8 mouse cellular contexts compared by ENCODE assay signal in genomic region chr8:85071514-85072281, GRCm38 (mm10). TPM values are rescaled to one million over a fixed set of nuclear protein-coding genes. Genes with fewer than 3 reads are reported as not detected.
DNase-seq lines count a peak whose midpoint lies in the region; ATAC-seq and TF ChIP-seq lines count a peak whose summit lies in the region.

Gene Dhps (plus strand): TSS chr8:85071757.

- H3K4me2 ChIP-seq in embryonic facial prominence, embryonic 15.5 days (replicated peaks) = peak within 1 kb of the TSS; percentile 80
- H3K4me2 ChIP-seq in kidney, embryonic 15.5 days = peak within 1 kb of the TSS; percentile 78

- H3K27me3 ChIP-seq in embryonic facial prominence, embryonic 15.5 days = no peaks in the 10 kb centered on the region
- no peaks in the 10 kb centered on the region for H3K27me3 ChIP-seq in kidney, embryonic 15.5 days

- no peaks in the 10 kb centered on the region; the same call in 1 of the 2 replicates for H3K4me1 ChIP-seq in bone marrow, adult 2 months (ENCODE audit: control insufficient read depth, insufficient read depth, low read length)
- peaks cover 10% of the 10 kb centered on the region; the same call in 1 of the 2 replicates for H3K4me1 ChIP-seq in embryonic facial prominence, embryonic 15.5 days
- peaks cover 21% of the 10 kb centered on the region for H3K4me1 ChIP-seq in kidney, embryonic 15.5 days

- TF ChIP-seq POLR2A in bone marrow, adult 2 months (IDR thresholded peaks at IDR 0.05; ENCODE audit: borderline replicate concordance, control insufficient read depth, low read depth, low read length) = peak; percentile 56; the same call in 1 of the 2 replicates

- peak; percentile 93 for DNase-seq in 416B (ENCODE audit: low read depth)
- DNase-seq in heart, adult 9 months (ENCODE audit: low spot score in 2 of 2) = peak; percentile 86 to 91
- DNase-seq in liver = peak; percentile 92
- DNase-seq in spleen, postnatal 4 days (ENCODE audit: low spot score in 2 of 2) = peak; percentile 89 to 93

- no peak; the same call in 1 of the 2 replicates for TF ChIP-seq CTCF in bone marrow, adult 2 months (IDR thresholded peaks at IDR 0.05; ENCODE audit: control insufficient read depth, insufficient read depth, low read length)

- H3K4me3 ChIP-seq in bone marrow, adult 2 months (replicated peaks; ENCODE audit: control insufficient read depth, low read depth, low read length) = peak within 1 kb of the TSS; percentile 95
- H3K4me3 ChIP-seq in embryonic facial prominence, embryonic 15.5 days (replicated peaks) = peak within 1 kb of the TSS; percentile 98
- peak within 1 kb of the TSS; percentile 89 for H3K4me3 ChIP-seq in kidney, embryonic 15.5 days (replicated peaks)

- peak within 1 kb of the TSS; percentile 91 for H3K9ac ChIP-seq in embryonic facial prominence, embryonic 15.5 days
- H3K9ac ChIP-seq in kidney, embryonic 15.5 days = peak within 1 kb of the TSS; percentile 87

- under 1% methylated on average over 68 of the region's 68 CpGs for WGBS in bone marrow, adult 2 months
- WGBS in embryonic facial prominence, embryonic 15.5 days = under 1% methylated on average over 68 of the region's 68 CpGs
- under 1% methylated on average over 68 of the region's 68 CpGs for WGBS in kidney, embryonic 15.5 days

- peak within 1 kb of the TSS; percentile 94 for H3K27ac ChIP-seq in bone marrow, adult 2 months (ENCODE audit: control insufficient read depth, insufficient read depth, low read depth, low read length, poor library complexity)
- H3K27ac ChIP-seq in embryonic facial prominence, embryonic 15.5 days (replicated peaks) = peak within 1 kb of the TSS; percentile 97
- peak within 1 kb of the TSS; percentile 99 for H3K27ac ChIP-seq in kidney, embryonic 15.5 days

- peak; percentile 87 for ATAC-seq in embryonic facial prominence, embryonic 15.5 days (ENCODE audit: insufficient number of reproducible peaks, low FRiP score, low TSS enrichment, low read depth)
- peak; percentile 91 for ATAC-seq in kidney, embryonic 15.5 days (replicated peaks; ENCODE audit: low FRiP score)
- peak; percentile 82 for ATAC-seq in monocyte, adult 5-6 weeks (replicated peaks; ENCODE audit: insufficient number of reproducible peaks, low FRiP score, low TSS enrichment, poor library complexity, severe bottlenecking)

- peaks cover 46% of the 10 kb centered on the region for H3K36me3 ChIP-seq in embryonic facial prominence, embryonic 15.5 days
- peaks cover 47% of the 10 kb centered on the region for H3K36me3 ChIP-seq in kidney, embryonic 15.5 days

- no peaks in the 10 kb centered on the region for H3K9me3 ChIP-seq in embryonic facial prominence, embryonic 15.5 days (replicated peaks)
- no peaks in the 10 kb centered on the region for H3K9me3 ChIP-seq in kidney, embryonic 15.5 days (replicated peaks)

RNA-seq across cellular contexts. Expression of gene Dhps, which starts in this region (rescaled TPM):
- polyA plus RNA-seq in bone marrow, adult 2 months (2011; ENCODE audit: insufficient read depth, insufficient read length, low replicate concordance, missing spikeins) = 31.0 and 39.6 TPM in 2 replicates
- 53.0 and 57.9 TPM in 2 replicates for polyA plus RNA-seq in embryonic facial prominence, embryonic 15.5 days (2015; fragmentation: Nextera tagmentation; extraction: Ambion mirVana)
- polyA plus RNA-seq in kidney, embryonic 15.5 days (2015; fragmentation: Nextera tagmentation; extraction: Ambion mirVana) = 68.8 and 72.3 TPM in 2 replicates
- total RNA-seq in monocyte, adult 5-6 weeks (2017) = 35.9 to 75.4 TPM (median 50.0 TPM) in 3 replicates

Comparison
In these comparisons a context has a peak if more than half of its experiments do, and no peak if none do; other contexts are left out.
1. Peak in every context shown above with its lines: DNase-seq, ATAC-seq, H3K4me3 ChIP-seq and H3K27ac ChIP-seq.